Comparison of ENCODE assay signal across 24 mouse cellular contexts in genomic region chr9:70993326-70993725, GRCm38 (mm10). TPM values are rescaled to one million over a fixed set of nuclear protein-coding genes. Genes with fewer than 3 reads are reported as not detected.
A peak's percentile ranks its signal among the peaks of the same experiment; 100 is the strongest.
DNase-seq lines count a peak whose midpoint lies in the region; ATAC-seq and TF ChIP-seq lines count a peak whose summit lies in the region.
"Had no signal": no experiment of that assay in that cellular context is flagged by ENCODE, and none has a peak within 500 bp of the region (broad histone marks: within the 10 kb centered on the region; RNA-seq: fewer than 3 reads in every experiment).

No protein-coding gene starts in this region.

- no peak for DNase-seq in heart, adult 9 months (ENCODE audit: low spot score in 2 of 2)
- peak; percentile 19 to 38 for DNase-seq in kidney, postnatal 4 days
- DNase-seq in urinary bladder, postnatal 14 days (ENCODE audit: low spot score) = peak; percentile 20
- no peak for DNase-seq in urinary bladder, postnatal 25 days (ENCODE audit: low spot score)
- no peak for DNase-seq in forebrain, postnatal 0 days
- DNase-seq: adrenal gland, postnatal 25 days; cerebellum, adult 11-12 months; cerebellum, postnatal 14 days; embryo, embryonic 11 days; gastrocnemius, adult 2 months; kidney, adult 9 months; liver, postnatal 0 days; right cerebral cortex, postnatal 14 days; spleen, adult 18-20 months had no signal

- no peak overlapping the region for H3K4me3 ChIP-seq in heart, embryonic 16.5 days (ENCODE audit: low read length)
- H3K4me3 ChIP-seq in kidney, embryonic 16.5 days (ENCODE audit: low read length) = no peak overlapping the region
- H3K4me3 ChIP-seq in forebrain, postnatal 0 days (ENCODE audit: low read depth, low read length) = no peak overlapping the region
- H3K4me3 ChIP-seq: gastrocnemius, adult 2 months; heart, embryonic 15.5 days had no signal

- H3K4me1 ChIP-seq in heart, embryonic 16.5 days (ENCODE audit: control insufficient read depth, insufficient read depth, low read length) = no peaks in the 10 kb centered on the region
- no peaks in the 10 kb centered on the region for H3K4me1 ChIP-seq in kidney, embryonic 16.5 days (ENCODE audit: insufficient read depth, low read length)
- H3K4me1 ChIP-seq in forebrain, postnatal 0 days (ENCODE audit: insufficient read depth) = no peaks in the 10 kb centered on the region
- H3K4me1 ChIP-seq: heart, embryonic 15.5 days had no signal

- TF ChIP-seq CTCF in forebrain, postnatal 0 days (IDR thresholded peaks at IDR 0.05; ENCODE audit: low read depth) = no peak

- no peak overlapping the region for H3K4me2 ChIP-seq in heart, embryonic 16.5 days (ENCODE audit: low read depth, low read length)
- no peak overlapping the region for H3K4me2 ChIP-seq in kidney, embryonic 16.5 days (replicated peaks; ENCODE audit: low read depth, low read length)
- H3K4me2 ChIP-seq in forebrain, postnatal 0 days (ENCODE audit: low read depth) = no peak overlapping the region
- H3K4me2 ChIP-seq: heart, embryonic 15.5 days had no signal

- 62% methylated on average over 6 of the region's 6 CpGs for WGBS in heart, embryonic 16.5 days
- WGBS in kidney, embryonic 16.5 days = 60% methylated on average over 6 of the region's 6 CpGs
- 61% methylated on average over 6 of the region's 6 CpGs for WGBS in forebrain, postnatal 0 days

- H3K27ac ChIP-seq in heart, embryonic 16.5 days (ENCODE audit: low read length) = no peak overlapping the region
- H3K27ac ChIP-seq in kidney, embryonic 16.5 days (ENCODE audit: low read length) = no peak overlapping the region
- H3K27ac ChIP-seq in forebrain, postnatal 0 days (ENCODE audit: low read depth, low read length) = no peak overlapping the region
- H3K27ac ChIP-seq: gastrocnemius, adult 2 months; heart, embryonic 15.5 days had no signal

- H3K9ac ChIP-seq in heart, embryonic 16.5 days (ENCODE audit: low read length) = no peak overlapping the region
- no peak overlapping the region for H3K9ac ChIP-seq in kidney, embryonic 16.5 days (replicated peaks; ENCODE audit: low read length)
- H3K9ac ChIP-seq in forebrain, postnatal 0 days = no peak overlapping the region
- H3K9ac ChIP-seq: heart, embryonic 15.5 days; liver, postnatal 0 days had no signal

- ATAC-seq in heart, embryonic 16.5 days (replicated peaks; ENCODE audit: extremely low read depth, insufficient read depth, low FRiP score) = peak; percentile 28; the same call in 1 of the 2 replicates
- no peak for ATAC-seq in kidney, embryonic 16.5 days (ENCODE audit: low FRiP score, low TSS enrichment)
- no peak for ATAC-seq in forebrain, postnatal 0 days
- ATAC-seq: liver, postnatal 0 days; midbrain, embryonic 16.5 days had no signal

- peaks cover 3% of the 10 kb centered on the region for H3K9me3 ChIP-seq in heart, embryonic 16.5 days (replicated peaks; ENCODE audit: control insufficient read depth, low read length)
- H3K9me3 ChIP-seq in kidney, embryonic 16.5 days (ENCODE audit: low read length) = 0 out of 2 replicates have a peak, but pooled peaks cover 3% of the 10 kb centered on the region
- no peaks in the 10 kb centered on the region for H3K9me3 ChIP-seq in forebrain, postnatal 0 days (ENCODE audit: low read length)
- H3K9me3 ChIP-seq: heart, embryonic 15.5 days had no signal

- no peaks in the 10 kb centered on the region for H3K27me3 ChIP-seq in heart, embryonic 16.5 days (ENCODE audit: control insufficient read depth, insufficient read depth, low read length)
- no peaks in the 10 kb centered on the region for H3K27me3 ChIP-seq in kidney, embryonic 16.5 days (ENCODE audit: insufficient read depth, low read length)
- H3K27me3 ChIP-seq in forebrain, postnatal 0 days (ENCODE audit: insufficient read depth, low read length) = no peaks in the 10 kb centered on the region
- H3K27me3 ChIP-seq: CH12.LX; heart, embryonic 15.5 days had no signal

- no peaks in the 10 kb centered on the region for H3K36me3 ChIP-seq in heart, embryonic 16.5 days (ENCODE audit: control insufficient read depth, insufficient read depth)
- H3K36me3 ChIP-seq in kidney, embryonic 16.5 days (ENCODE audit: insufficient read depth, low read length) = no peaks in the 10 kb centered on the region
- H3K36me3 ChIP-seq in forebrain, postnatal 0 days (ENCODE audit: insufficient read depth) = no peaks in the 10 kb centered on the region
- H3K36me3 ChIP-seq: heart, embryonic 15.5 days had no signal

RNA-seq across cellular contexts. Expression of gene Lipc, which starts 41.3 kb away (rescaled TPM):
- 0.27 and 0.56 TPM in 2 replicates for polyA plus RNA-seq in heart, embryonic 16.5 days (2015; fragmentation: Nextera tagmentation; extraction: Ambion mirVana)
- polyA plus RNA-seq in kidney, embryonic 16.5 days (2015; fragmentation: Nextera tagmentation; extraction: Ambion mirVana) = 0.89 and 2.4 TPM in 2 replicates
- 0.08 and 0.81 TPM in 2 replicates for total RNA-seq in forebrain, postnatal 0 days (2014; rRNA removed)
- polyA plus RNA-seq in forebrain, postnatal 0 days (2015; fragmentation: Nextera tagmentation; extraction: Ambion mirVana) = 0.16 and 0.29 TPM in 2 replicates
- total RNA-seq: adrenal gland, postnatal 25 days; gastrocnemius, adult 2 months; left cerebral cortex, adult 18-20 months; MEL; neutrophil, adult 5-6 weeks had no signal
- polyA plus RNA-seq: forebrain, embryonic 11.5 days; hindbrain, embryonic 11.5 days had no signal

Comparison
In these comparisons a context has a peak if more than half of its experiments do, and no peak if none do; other contexts are left out.
1. DNase-seq: peak in kidney, postnatal 4 days (2 of 2) and urinary bladder, postnatal 14 days (single experiment); none in heart, adult 9 months (0 of 2), urinary bladder, postnatal 25 days (single experiment) and forebrain, postnatal 0 days (single experiment).